Mouse (Mus musculus): ENCODE results near the gene Gm5108. TPM values are rescaled to one million over a fixed set of nuclear protein-coding genes. Genes with fewer than 3 reads are reported as not detected.

Gm5108 gene
- total RNA-seq, 2 experiments from 2014 or later, result not detected

DNA sequence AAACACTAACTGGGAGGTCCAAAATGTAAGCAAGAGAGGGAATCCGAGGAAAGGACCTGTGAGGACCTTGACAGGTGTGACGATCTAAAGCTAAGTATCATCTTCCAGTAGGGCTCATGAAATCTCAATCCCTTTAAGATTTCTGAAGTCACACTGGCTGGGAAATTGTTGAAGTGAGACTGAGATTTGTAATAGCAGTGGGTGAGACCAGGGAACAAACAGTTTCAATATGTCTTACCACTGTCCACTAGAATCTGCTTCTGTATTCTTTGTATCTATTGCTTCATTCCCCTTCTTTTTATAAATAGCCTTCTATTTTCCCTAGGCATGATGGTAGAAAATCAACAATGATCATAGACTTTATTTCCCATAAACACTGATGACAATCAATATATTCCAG, 79.4 kb downstream of the Gm5108 start:
- ATAC-seq (ENCODE audit: poor library complexity, severe bottlenecking), result peak; percentile 89

Other genes with a start within 250 kb of the Gm5108 start
- 51.1 and 58.8 TPM in 2 replicates for gene Atp8a1, start 94.2 kb upstream of the Gm5108 start, total RNA-seq (2015)
- gene Atp8a1, start 94.2 kb upstream of the Gm5108 start, total RNA-seq (2017), result 34.1 and 35.9 TPM in 2 replicates
- not detected in 2 replicates for gene Gm21905, start 4.8 kb downstream of the Gm5108 start, total RNA-seq (2015)
- not detected in 2 replicates for gene Gm21905, start 4.8 kb downstream of the Gm5108 start, total RNA-seq (2017)
- gene Grxcr1, start 90.2 kb downstream of the Gm5108 start, total RNA-seq (2015), result not detected in 2 replicates
- gene Grxcr1, start 90.2 kb downstream of the Gm5108 start, total RNA-seq (2017), result not detected in 2 replicates